Mouse (Mus musculus) megakaryocyte, embryonic 14.5 days (primary cell): ENCODE data around the gene Cdc37l1. TPM values are rescaled to one million over a fixed set of nuclear protein-coding genes. Genes with fewer than 3 reads are reported as not detected.

Experiments used
- H3K27me3 ChIP-seq: replicated peaks from 2 replicates; pipeline ENCODE3; 2012; ENCODE audit warnings: inconsistent platforms
- H3K36me3 ChIP-seq: replicated peaks from 2 replicates; pipeline ENCODE3; 2012; ENCODE audit warnings: low read length, inconsistent platforms, mixed read lengths
- H3K4me1 ChIP-seq: 2 replicates; pipeline ENCODE4 v1.6.1; 2012; ENCODE audit warnings: inconsistent platforms
- H3K4me3 ChIP-seq: replicated peaks from 2 replicates; pipeline ENCODE3; 2012; ENCODE audit warnings: moderate library complexity, mild to moderate bottlenecking, inconsistent platforms
- H3K9me3 ChIP-seq: 2 replicates; pipeline ENCODE4 v1.6.1; 2012; ENCODE audit warnings: inconsistent platforms
- FLI1 ChIP-seq: IDR thresholded peaks from 2 replicates; pipeline ENCODE4 v1.6.1; 2012; ENCODE audit warnings: low read length, inconsistent platforms, mixed read lengths
- GATA1 ChIP-seq: IDR thresholded peaks from 3 replicates; pipeline ENCODE4 v1.6.1; 2012; ENCODE audit warnings: mixed read lengths, low read length, inconsistent platforms, borderline replicate concordance
- polyA plus RNA-seq: library from polyadenylated mRNA; stranded (reverse); fragments of >175 nt; gene quantifications from 2 replicates; pipeline ENCODE4 v1.2.3, GENCODE M21; 2012; ENCODE audit warnings: low replicate concordance; ENCODE audit not compliant: insufficient read depth

Gene Cdc37l1
- polyA plus RNA-seq, 1 experiment = 2.2 TPM

- Histone ChIP-seq H3K27me3 (no peaks in the 10 kb centered on the region), H3K4me3 (no peak overlapping the region), H3K36me3 (peaks cover 41% of the 10 kb centered on the region), H3K9me3 (peaks cover 10% of the 10 kb centered on the region), H3K4me1 (peaks cover 45% of the 10 kb centered on the region)
- TF ChIP-seq FLI1 = no peak
- no peak for TF ChIP-seq GATA1
Observed at GRCm38 (mm10) chr19:29045369-29045768, 55.2 kb downstream of the Cdc37l1 start.

- Histone ChIP-seq H3K4me1 (peaks cover 45% of the 10 kb centered on the region), H3K4me3 (peak overlapping the region; percentile 99), H3K36me3 (peaks cover 36% of the 10 kb centered on the region), H3K27me3 (no peaks in the 10 kb centered on the region), H3K9me3 (peaks cover 6% of the 10 kb centered on the region)
- no peak for TF ChIP-seq FLI1
- TF ChIP-seq GATA1 = no peak
Observed at GRCm38 (mm10) chr19:29045956-29046650, 56.0 kb downstream of the Cdc37l1 start.

DNA sequence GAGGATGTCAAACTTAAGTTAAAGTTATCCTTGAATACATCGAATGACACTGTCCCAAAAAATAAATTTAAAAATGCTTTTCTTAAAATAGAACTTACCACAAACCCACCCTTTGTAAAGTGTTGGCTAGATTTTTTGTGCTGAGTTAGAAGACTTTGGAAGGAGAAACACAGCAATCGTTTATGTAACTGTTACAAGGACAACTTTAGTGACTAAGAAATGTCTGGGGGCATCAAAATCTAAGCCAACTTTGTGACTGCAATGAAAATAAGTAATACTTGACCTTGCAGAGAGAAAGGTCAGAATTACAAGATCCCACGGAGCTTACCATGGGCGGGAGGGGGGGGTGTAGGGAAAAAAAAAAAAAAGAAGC is 56.8 kb downstream of the Cdc37l1 start:
- Histone ChIP-seq H3K27me3 (no peaks in the 10 kb centered on the region), H3K4me1 (peaks cover 44% of the 10 kb centered on the region), H3K4me3 (peak overlapping the region; percentile 99), H3K36me3 (peaks cover 29% of the 10 kb centered on the region), H3K9me3 (no peaks in the 10 kb centered on the region)
- no peak for TF ChIP-seq GATA1
- no peak for TF ChIP-seq FLI1

DNA sequence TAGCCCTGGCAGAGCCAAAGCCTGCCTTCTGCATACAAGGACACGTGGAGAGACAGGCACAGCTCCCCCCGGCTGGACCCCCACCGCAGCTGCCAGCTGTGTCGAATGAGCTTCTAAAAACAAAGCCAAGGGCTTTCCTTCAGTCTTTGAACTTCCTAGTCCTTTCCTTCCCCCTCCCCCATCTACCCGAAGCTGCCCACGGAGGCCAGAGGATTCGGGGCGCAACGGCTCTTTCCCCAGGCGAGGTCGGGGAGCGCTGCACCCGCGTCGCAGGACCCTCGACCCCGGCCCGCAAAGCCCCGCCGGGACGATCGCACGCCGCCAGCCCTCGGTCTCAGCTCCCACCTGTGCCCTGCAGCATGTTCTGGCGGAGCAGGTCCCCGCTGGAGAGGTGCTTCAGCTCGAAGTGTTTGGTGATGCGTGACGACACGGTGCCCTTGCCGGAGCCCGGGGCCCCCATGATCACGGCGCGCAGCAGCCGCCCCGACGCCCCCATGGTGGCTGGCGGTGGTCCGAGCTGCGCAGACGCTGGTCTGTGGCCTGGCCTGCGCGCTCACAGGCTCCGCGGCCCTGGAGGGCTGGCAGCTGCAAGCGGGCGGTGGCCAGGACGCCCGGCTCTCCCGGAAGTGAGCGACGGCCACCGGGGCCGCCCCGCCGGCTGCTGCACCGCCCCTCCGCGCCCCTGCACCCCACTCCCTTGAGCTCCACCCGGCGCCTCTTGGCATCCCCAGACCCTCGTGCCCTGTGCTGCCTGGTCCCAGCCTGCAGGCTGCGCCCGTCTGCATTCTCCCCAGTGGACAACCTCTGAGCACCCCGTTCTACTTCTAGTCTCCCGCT is 57.4 kb downstream of the Cdc37l1 start, which contains the start of gene Ak3:
Ak3 (minus strand) TSS at position 628 of the 837 bp plus-strand sequence.
- peaks cover 45% of the 10 kb centered on the region for H3K4me1 ChIP-seq
- no peaks in the 10 kb centered on the region for H3K9me3 ChIP-seq
- H3K27me3 ChIP-seq = no peaks in the 10 kb centered on the region
- H3K4me3 ChIP-seq = peak within 1 kb of the TSS; percentile 99
- no peak for TF ChIP-seq GATA1
- TF ChIP-seq FLI1 = no peak
- peaks cover 23% of the 10 kb centered on the region for H3K36me3 ChIP-seq

GRCm38 (mm10) chr19:29049401-29050075 is 59.4 kb downstream of the Cdc37l1 start:
- Histone ChIP-seq H3K4me3 (no peak overlapping the region), H3K27me3 (no peaks in the 10 kb centered on the region), H3K9me3 (no peaks in the 10 kb centered on the region), H3K36me3 (peaks cover 5% of the 10 kb centered on the region), H3K4me1 (peaks cover 44% of the 10 kb centered on the region)
- no peak for TF ChIP-seq GATA1
- no peak for TF ChIP-seq FLI1

DNA sequence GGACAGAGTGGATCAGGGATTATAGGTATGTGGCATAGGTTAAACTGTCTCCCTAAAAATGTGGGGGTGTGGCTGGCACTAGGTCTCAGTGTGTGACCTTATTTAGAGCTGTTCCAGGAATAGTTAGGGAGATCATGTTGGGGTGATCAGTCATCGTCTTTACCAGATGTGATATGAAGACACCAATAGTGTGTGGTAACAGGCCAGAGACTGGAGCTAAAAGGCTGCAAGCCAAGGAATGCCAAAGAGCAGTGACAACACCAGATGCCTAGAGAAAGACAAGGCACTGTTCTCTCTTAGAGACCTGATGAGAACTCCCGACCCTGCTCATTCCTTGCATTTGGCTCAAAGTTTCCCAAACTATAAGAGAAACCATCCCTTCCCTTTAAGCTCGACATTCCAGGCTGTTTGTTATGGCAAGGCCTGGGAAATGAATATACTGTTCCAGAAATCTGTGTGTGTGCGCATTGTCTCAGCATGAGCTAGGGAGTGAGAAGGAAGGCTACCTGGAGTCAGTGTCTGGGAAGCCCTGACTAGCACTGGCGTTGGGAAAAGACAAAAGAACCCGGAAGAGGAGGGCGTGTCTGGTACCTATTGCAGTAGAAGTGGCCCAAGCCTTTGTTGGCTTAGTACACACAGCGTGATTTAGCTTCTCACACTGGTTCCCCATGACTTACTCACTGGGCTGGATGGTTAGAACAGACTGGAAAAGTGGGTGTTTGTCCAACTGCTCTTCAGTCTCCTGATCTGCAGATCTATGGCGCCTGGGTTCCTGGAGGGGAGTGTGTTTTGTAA is 60.2 kb downstream of the Cdc37l1 start:
- Histone ChIP-seq H3K9me3 (no peaks in the 10 kb centered on the region), H3K36me3 (peaks cover 2% of the 10 kb centered on the region), H3K27me3 (peaks cover 1% of the 10 kb centered on the region), H3K4me1 (peaks cover 40% of the 10 kb centered on the region), H3K4me3 (no peak overlapping the region)
- TF ChIP-seq FLI1 = no peak

GRCm38 (mm10) chr19:29052786-29053185 is 62.6 kb downstream of the Cdc37l1 start:
- H3K4me3 ChIP-seq = no peak overlapping the region
- no peak for TF ChIP-seq FLI1
- TF ChIP-seq GATA1 = no peak
- no peaks in the 10 kb centered on the region for H3K9me3 ChIP-seq
- H3K4me1 ChIP-seq = peaks cover 30% of the 10 kb centered on the region
- H3K36me3 ChIP-seq = no peaks in the 10 kb centered on the region
- H3K27me3 ChIP-seq = peaks cover 7% of the 10 kb centered on the region

- Histone ChIP-seq H3K36me3 (no peaks in the 10 kb centered on the region), H3K4me3 (no peak overlapping the region), H3K9me3 (no peaks in the 10 kb centered on the region), H3K27me3 (peaks cover 7% of the 10 kb centered on the region), H3K4me1 (peaks cover 19% of the 10 kb centered on the region)
- TF ChIP-seq FLI1 (no peak), GATA1 (no peak)
Observed at GRCm38 (mm10) chr19:29054594-29054993, 64.4 kb downstream of the Cdc37l1 start.

DNA sequence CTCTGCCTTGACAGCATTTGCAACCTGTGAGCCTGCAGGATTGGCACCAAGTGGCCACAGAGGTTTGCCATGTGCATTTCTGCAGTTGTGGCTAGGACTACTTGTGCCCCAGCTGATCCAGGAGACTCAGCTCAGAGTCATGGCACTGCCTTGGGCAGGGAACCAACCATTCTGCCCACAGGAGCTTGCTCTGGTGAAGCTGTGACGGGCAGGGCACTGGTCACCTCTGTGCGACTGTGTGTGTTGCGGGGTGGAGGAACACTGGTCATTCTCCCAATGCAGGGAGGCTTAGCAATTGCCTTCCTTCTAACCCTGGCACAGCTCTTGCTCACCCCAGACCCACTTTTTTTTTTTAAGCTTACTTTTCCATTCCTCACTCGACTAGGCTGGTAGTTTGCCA is 65.3 kb downstream of the Cdc37l1 start:
- TF ChIP-seq FLI1 (no peak), GATA1 (no peak)
- Histone ChIP-seq H3K36me3 (no peaks in the 10 kb centered on the region), H3K27me3 (peaks cover 7% of the 10 kb centered on the region), H3K4me1 (peaks cover 18% of the 10 kb centered on the region), H3K4me3 (no peak overlapping the region), H3K9me3 (no peaks in the 10 kb centered on the region)
